Mouse (Mus musculus): ENCODE measurements around the gene Tbl1x. TPM values are rescaled to one million over a fixed set of nuclear protein-coding genes. Genes with fewer than 3 reads are reported as not detected.

The Tbl1x gene
- polyA plus RNA-seq, 1 experiment, result 17.1 TPM

DNA sequence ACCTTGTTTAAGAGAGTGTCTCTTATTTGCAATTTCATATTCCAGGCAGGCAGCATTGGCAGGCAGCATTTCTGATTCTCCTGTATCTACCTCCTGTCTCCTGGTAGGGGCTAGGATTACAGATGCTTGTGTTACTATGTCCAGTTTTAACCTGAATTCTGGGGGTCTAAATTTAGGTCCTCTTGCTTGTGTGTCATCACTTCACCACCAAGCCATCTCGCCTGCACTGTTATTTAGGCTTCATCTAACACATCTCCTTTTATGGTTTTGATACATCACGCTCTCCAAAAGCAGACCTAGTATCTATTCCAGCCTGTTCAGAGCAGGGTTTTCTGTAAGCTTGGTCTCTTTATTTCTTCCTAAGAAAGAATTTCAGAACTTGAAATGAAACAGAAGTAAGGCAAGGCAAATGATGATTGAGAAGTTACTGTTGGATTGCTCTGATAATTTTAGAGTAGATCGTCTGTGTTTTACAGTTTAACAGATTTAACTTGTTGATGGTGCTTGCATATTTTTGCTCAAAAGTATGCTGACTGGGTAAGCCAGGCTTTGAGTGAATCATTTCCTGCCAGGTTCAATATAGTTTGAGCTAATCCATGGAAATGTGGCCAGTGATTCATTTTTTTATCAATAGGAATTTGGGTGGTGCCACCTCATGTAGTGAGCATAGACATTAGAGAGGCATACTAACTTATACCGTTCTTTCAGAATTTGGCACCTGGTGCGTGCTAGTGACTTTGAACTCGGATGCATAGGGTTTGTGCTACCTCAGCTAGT lies 106.7 kb downstream of the Tbl1x start:
- Histone ChIP-seq H3K27me3 (replicated peaks; ENCODE audit: control insufficient read depth, insufficient read depth, low read length) (no peaks in the 10 kb centered on the region), H3K4me3 (ENCODE audit: insufficient read depth, low read depth, low read length) (no peak overlapping the region), H3K27ac (ENCODE audit: insufficient read depth, low read depth, low read length) (no peak overlapping the region), H3K4me1 (ENCODE audit: control insufficient read depth, insufficient read depth, low read length) (peaks cover 7% of the 10 kb centered on the region; the same call in 1 of the 2 replicates), H3K36me3 (ENCODE audit: control insufficient read depth, insufficient read depth, low read length) (no peaks in the 10 kb centered on the region)
- WGBS, result 59% methylated on average over 6 of the region's 6 CpGs
- TF ChIP-seq POLR2A (IDR thresholded peaks at IDR 0.05; ENCODE audit: low read depth, low read length), result no peak
- no peak for TF ChIP-seq CTCF (conservative IDR thresholded peaks at IDR 0.05; ENCODE audit: insufficient read depth, insufficient read length, low read depth, low read length)
- DNase-seq, result no peak

DNA sequence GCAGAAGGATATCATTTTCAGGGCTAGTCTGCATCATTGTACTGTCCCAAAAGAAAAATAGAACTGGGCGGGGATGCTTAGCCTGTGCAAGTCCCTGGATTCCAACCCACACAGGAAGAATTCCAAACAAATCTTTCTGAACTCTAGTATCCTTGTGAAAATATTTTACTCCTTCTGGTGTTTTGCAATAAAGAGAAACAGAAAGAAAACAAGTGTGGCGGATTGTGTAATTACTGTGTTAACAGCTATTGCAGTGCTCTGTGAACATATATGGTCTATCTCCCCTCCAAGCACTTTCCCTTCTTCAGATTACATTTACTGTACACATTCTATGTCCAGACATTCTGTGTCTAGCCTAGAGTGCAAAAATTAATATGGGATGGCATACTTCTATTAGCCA lies 119.6 kb downstream of the Tbl1x start:
- DNase-seq, result peak; percentile 33
- Histone ChIP-seq H3K36me3 (ENCODE audit: control insufficient read depth, insufficient read depth, low read length) (no peaks in the 10 kb centered on the region), H3K27me3 (replicated peaks; ENCODE audit: control insufficient read depth, insufficient read depth, low read length) (no peaks in the 10 kb centered on the region), H3K4me3 (ENCODE audit: insufficient read depth, low read depth, low read length) (no peak overlapping the region), H3K4me1 (ENCODE audit: control insufficient read depth, insufficient read depth, low read length) (no peaks in the 10 kb centered on the region), H3K27ac (ENCODE audit: insufficient read depth, low read depth, low read length) (no peak overlapping the region)
- 69% methylated on average over 2 of the region's 2 CpGs for WGBS
- TF ChIP-seq CTCF (conservative IDR thresholded peaks at IDR 0.05; ENCODE audit: insufficient read depth, insufficient read length, low read depth, low read length) (no peak), POLR2A (IDR thresholded peaks at IDR 0.05; ENCODE audit: low read depth, low read length) (no peak)

DNA sequence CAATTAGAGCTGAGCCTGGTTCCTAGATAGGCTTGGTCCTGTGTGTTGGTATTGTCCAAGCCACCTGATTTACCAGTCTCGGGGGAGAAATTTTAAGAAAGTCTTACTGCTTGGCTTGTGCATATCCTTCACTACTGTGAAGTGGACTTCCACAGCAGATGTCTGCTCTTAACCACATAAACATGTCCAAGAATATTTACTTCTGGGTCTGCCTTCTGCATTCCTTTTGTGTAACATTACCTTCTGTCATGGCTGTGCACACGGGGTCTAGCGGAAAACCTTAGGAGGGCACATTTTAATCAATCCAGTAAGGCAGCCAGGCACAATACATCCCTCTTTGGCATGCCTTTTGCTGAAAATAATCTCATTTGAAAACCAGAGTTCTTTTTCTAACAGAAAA lies 125.7 kb downstream of the Tbl1x start:
- H3K36me3 ChIP-seq (ENCODE audit: control insufficient read depth, insufficient read depth, low read length), result no peaks in the 10 kb centered on the region
- TF ChIP-seq POLR2A (IDR thresholded peaks at IDR 0.05; ENCODE audit: low read depth, low read length) (no peak), CTCF (conservative IDR thresholded peaks at IDR 0.05; ENCODE audit: insufficient read depth, insufficient read length, low read depth, low read length) (no peak)
- WGBS, result 51% methylated on average over 3 of the region's 3 CpGs
- H3K27ac ChIP-seq (ENCODE audit: insufficient read depth, low read depth, low read length), result no peak overlapping the region
- no peaks in the 10 kb centered on the region for H3K27me3 ChIP-seq (replicated peaks; ENCODE audit: control insufficient read depth, insufficient read depth, low read length)
- no peak overlapping the region for H3K4me3 ChIP-seq (ENCODE audit: insufficient read depth, low read depth, low read length)
- no peak for DNase-seq
- H3K4me1 ChIP-seq (ENCODE audit: control insufficient read depth, insufficient read depth, low read length), result no peaks in the 10 kb centered on the region; the same call in 1 of the 2 replicates

DNA sequence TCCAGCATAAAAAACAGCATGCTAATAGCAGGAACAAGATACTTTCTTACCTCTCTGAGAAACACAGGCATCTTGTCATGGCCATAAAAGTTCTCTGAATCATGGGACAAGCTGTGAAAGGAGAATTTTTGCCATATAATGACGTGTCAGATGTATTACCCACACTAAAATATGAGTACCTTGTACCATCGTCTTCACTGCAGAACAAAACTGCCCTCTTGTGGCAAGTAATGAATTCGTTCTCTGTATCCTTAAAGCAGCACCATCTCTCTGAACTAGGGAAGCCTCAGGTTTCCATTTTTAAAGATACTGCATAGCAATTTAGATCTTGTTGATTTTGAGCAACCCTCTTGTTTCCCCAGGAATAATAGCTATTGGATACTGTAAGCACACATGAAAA lies 127.3 kb downstream of the Tbl1x start:
- DNase-seq, result peak; percentile 72
- Histone ChIP-seq H3K27ac (ENCODE audit: insufficient read depth, low read depth, low read length) (no peak overlapping the region), H3K4me1 (ENCODE audit: control insufficient read depth, insufficient read depth, low read length) (no peaks in the 10 kb centered on the region; the same call in 1 of the 2 replicates), H3K36me3 (ENCODE audit: control insufficient read depth, insufficient read depth, low read length) (no peaks in the 10 kb centered on the region), H3K27me3 (replicated peaks; ENCODE audit: control insufficient read depth, insufficient read depth, low read length) (no peaks in the 10 kb centered on the region), H3K4me3 (ENCODE audit: insufficient read depth, low read depth, low read length) (no peak overlapping the region)
- 2% methylated on average over 3 of the region's 3 CpGs for WGBS
- TF ChIP-seq POLR2A (IDR thresholded peaks at IDR 0.05; ENCODE audit: low read depth, low read length), result no peak
- 0 out of 2 replicates have a peak, but pooled peaks have one; percentile 8 for TF ChIP-seq CTCF (conservative IDR thresholded peaks at IDR 0.05; ENCODE audit: insufficient read depth, insufficient read length, low read depth, low read length)

DNA sequence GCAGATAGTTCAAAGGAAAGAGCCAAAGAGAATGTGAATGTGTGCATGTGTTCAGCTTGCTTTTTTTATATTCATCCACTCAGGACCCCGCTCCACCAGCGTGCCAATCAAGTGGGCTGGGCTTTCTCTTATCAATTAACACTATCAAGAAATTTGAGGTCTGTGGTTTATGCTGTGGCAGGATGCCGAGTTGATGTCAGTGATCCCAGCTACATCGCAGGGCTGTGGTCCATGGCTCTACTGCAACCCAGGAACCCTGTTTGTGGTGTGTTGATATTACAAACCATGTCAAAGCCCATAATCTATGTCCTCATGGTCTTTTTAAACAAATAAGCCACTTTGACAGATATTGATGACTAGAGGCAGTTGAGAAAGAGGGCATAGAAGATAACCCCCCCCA lies 129.5 kb downstream of the Tbl1x start:
- TF ChIP-seq CTCF (conservative IDR thresholded peaks at IDR 0.05; ENCODE audit: insufficient read depth, insufficient read length, low read depth, low read length) (no peak), POLR2A (IDR thresholded peaks at IDR 0.05; ENCODE audit: low read depth, low read length) (no peak)
- 85% methylated on average over 4 of the region's 4 CpGs for WGBS

DNA sequence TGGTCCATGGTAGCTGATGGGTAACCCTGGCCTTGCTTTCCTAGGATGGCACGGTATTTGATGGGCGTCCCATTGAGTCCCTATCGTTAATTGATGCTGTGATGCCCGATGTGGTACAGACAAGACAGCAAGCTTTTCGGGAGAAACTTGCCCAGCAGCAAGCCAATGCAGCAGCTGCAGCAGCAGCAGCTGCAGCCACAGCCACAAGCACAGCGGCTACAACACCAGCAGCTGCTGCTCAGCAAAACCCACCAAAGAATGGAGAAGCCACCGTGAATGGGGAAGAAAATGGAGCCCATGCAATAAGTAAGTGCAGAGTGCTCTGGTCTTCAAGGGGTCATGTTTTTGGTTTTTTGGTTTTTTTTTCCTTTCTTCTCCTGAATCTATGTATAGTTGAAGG lies 135.4 kb downstream of the Tbl1x start:
- H3K27ac ChIP-seq (ENCODE audit: insufficient read depth, low read depth, low read length), result no peak overlapping the region
- no peaks in the 10 kb centered on the region for H3K36me3 ChIP-seq (ENCODE audit: control insufficient read depth, insufficient read depth, low read length)
- H3K4me1 ChIP-seq (ENCODE audit: control insufficient read depth, insufficient read depth, low read length), result no peaks in the 10 kb centered on the region; the same call in 1 of the 2 replicates
- 98% methylated on average over 7 of the region's 7 CpGs for WGBS
- no peak for DNase-seq
- TF ChIP-seq POLR2A (IDR thresholded peaks at IDR 0.05; ENCODE audit: low read depth, low read length), result no peak
- no peak for TF ChIP-seq CTCF (conservative IDR thresholded peaks at IDR 0.05; ENCODE audit: insufficient read depth, insufficient read length, low read depth, low read length)
- no peaks in the 10 kb centered on the region for H3K27me3 ChIP-seq (replicated peaks; ENCODE audit: control insufficient read depth, insufficient read depth, low read length)
- H3K4me3 ChIP-seq (ENCODE audit: insufficient read depth, low read depth, low read length), result no peak overlapping the region

More for the DNA sequence above, 129.5 kb downstream of the Tbl1x start:
- DNase-seq, result no peak
- no peaks in the 10 kb centered on the region for H3K27me3 ChIP-seq (replicated peaks; ENCODE audit: control insufficient read depth, insufficient read depth, low read length)
- no peak overlapping the region for H3K27ac ChIP-seq (ENCODE audit: insufficient read depth, low read depth, low read length)
- H3K4me1 ChIP-seq (ENCODE audit: control insufficient read depth, insufficient read depth, low read length), result no peaks in the 10 kb centered on the region; the same call in 1 of the 2 replicates
- H3K4me3 ChIP-seq (ENCODE audit: insufficient read depth, low read depth, low read length), result no peak overlapping the region
- H3K36me3 ChIP-seq (ENCODE audit: control insufficient read depth, insufficient read depth, low read length), result no peaks in the 10 kb centered on the region

DNA sequence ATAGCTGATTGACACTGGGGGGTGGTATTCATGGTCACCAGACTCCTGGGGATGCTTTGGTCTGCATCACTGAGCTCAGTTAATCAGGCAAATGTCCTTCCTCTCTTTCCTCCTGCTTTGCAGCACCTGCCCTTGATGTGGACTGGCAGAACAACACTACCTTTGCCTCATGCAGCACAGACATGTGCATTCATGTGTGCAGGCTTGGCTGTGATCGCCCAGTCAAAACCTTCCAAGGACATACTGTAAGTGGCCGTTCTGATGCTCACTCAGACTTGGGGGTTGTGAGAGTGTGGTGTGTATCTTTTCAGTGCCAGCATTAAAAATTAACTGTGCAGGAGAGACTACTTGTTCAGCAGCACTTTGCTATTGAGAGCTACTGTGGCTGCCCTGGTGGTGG lies 139.4 kb downstream of the Tbl1x start:
- WGBS, result 54% methylated on average over 2 of the region's 2 CpGs
- TF ChIP-seq POLR2A (IDR thresholded peaks at IDR 0.05; ENCODE audit: low read depth, low read length) (no peak), CTCF (conservative IDR thresholded peaks at IDR 0.05; ENCODE audit: insufficient read depth, insufficient read length, low read depth, low read length) (no peak)
- Histone ChIP-seq H3K27me3 (replicated peaks; ENCODE audit: control insufficient read depth, insufficient read depth, low read length) (no peaks in the 10 kb centered on the region), H3K27ac (ENCODE audit: insufficient read depth, low read depth, low read length) (no peak overlapping the region), H3K4me3 (ENCODE audit: insufficient read depth, low read depth, low read length) (no peak overlapping the region), H3K36me3 (ENCODE audit: control insufficient read depth, insufficient read depth, low read length) (no peaks in the 10 kb centered on the region; the same call in 1 of the 2 replicates), H3K4me1 (ENCODE audit: control insufficient read depth, insufficient read depth, low read length) (no peaks in the 10 kb centered on the region; the same call in 1 of the 2 replicates)
- DNase-seq, result peak; percentile 75
